Comparison of ENCODE assay signal across 11 mouse cellular contexts in genomic region chr4:141279327-141279726, GRCm38 (mm10). TPM values are rescaled to one million over a fixed set of nuclear protein-coding genes. Genes with fewer than 3 reads are reported as not detected.
DNase-seq lines count a peak whose midpoint lies in the region; ATAC-seq and TF ChIP-seq lines count a peak whose summit lies in the region.
"Had no signal": no experiment of that assay in that cellular context is flagged by ENCODE, and none has a peak within 500 bp of the region (broad histone marks: within the 10 kb centered on the region; RNA-seq: fewer than 3 reads in every experiment).

No protein-coding gene starts in this region.

- no peaks in the 10 kb centered on the region for H3K9me3 ChIP-seq in kidney, embryonic 16.5 days (ENCODE audit: low read length)
- H3K9me3 ChIP-seq in limb, embryonic 15.5 days, result no peaks in the 10 kb centered on the region
- H3K9me3 ChIP-seq: megakaryocyte, embryonic 14.5 days had no signal

- H3K27me3 ChIP-seq in kidney, embryonic 16.5 days (ENCODE audit: insufficient read depth, low read length), result no peaks in the 10 kb centered on the region
- no peaks in the 10 kb centered on the region for H3K27me3 ChIP-seq in Patski
- H3K27me3 ChIP-seq in limb, embryonic 15.5 days, result no peaks in the 10 kb centered on the region

- peak; percentile 7; the same call in 1 of the 2 replicates for ATAC-seq in kidney, embryonic 16.5 days (ENCODE audit: low FRiP score, low TSS enrichment)
- ATAC-seq in Patski, result peak; percentile 13
- no peak for ATAC-seq in limb, embryonic 15.5 days (ENCODE audit: insufficient number of reproducible peaks, low FRiP score, low TSS enrichment, low read depth)
- ATAC-seq: forebrain, postnatal 0 days; inflammation-experienced regulatory T-cells, adult 6 months had no signal

- no peak for TF ChIP-seq CTCF in Patski (IDR thresholded peaks at IDR 0.05)

- H3K4me3 ChIP-seq in kidney, embryonic 16.5 days (ENCODE audit: low read length), result no peak overlapping the region
- no peak overlapping the region for H3K4me3 ChIP-seq in limb, embryonic 15.5 days
- H3K4me3 ChIP-seq: megakaryocyte, embryonic 14.5 days had no signal

- H3K4me2 ChIP-seq in kidney, embryonic 16.5 days (replicated peaks; ENCODE audit: low read depth, low read length), result peak overlapping the region; percentile 17; the same call in 1 of the 2 replicates
- no peak overlapping the region for H3K4me2 ChIP-seq in limb, embryonic 15.5 days

- no peak for DNase-seq in kidney, postnatal 25 days
- no peak for DNase-seq in Patski (ENCODE audit: low read depth, low spot score)
- peak; percentile 70 for DNase-seq in lung, postnatal 25 days (ENCODE audit: low spot score)
- no peak for DNase-seq in ovary, postnatal 10 days (ENCODE audit: low spot score)
- DNase-seq in ovary, adult 18-20 months (ENCODE audit: low spot score), result no peak
- no peak for DNase-seq in layer of hippocampus, adult 9-11 months
- DNase-seq: forebrain, postnatal 0 days had no signal

- peak overlapping the region; percentile 93 for H3K27ac ChIP-seq in kidney, embryonic 16.5 days (ENCODE audit: low read length)
- peak overlapping the region; percentile 22 for H3K27ac ChIP-seq in limb, embryonic 15.5 days

- WGBS in kidney, embryonic 16.5 days, result 42% methylated on average over 15 of the region's 15 CpGs
- WGBS in limb, embryonic 15.5 days, result 72% methylated on average over 15 of the region's 15 CpGs

- POLR2A ChIA-PET in Patski (lab: Charles Lee), result interaction anchor here (0.7 to 1.4 kb wide), 3 partner anchors 24 to 33 kb away, joined by 5 to 10 read pairs (median 6); no protein-coding TSS in a partner anchor

- in situ Hi-C loops in Patski (cut with MboI; ENCODE audit: low pct_unique_long_range_greater_than_20kb), result loop anchor here (5.0 to 25.0 kb wide), 3 partner anchors 33 to 283 kb away; no protein-coding TSS in a partner anchor

- CTCF ChIA-PET in Patski (lab: Charles Lee), result interaction anchor here (1.0 to 1.4 kb wide), 3 partner anchors 12 to 127 kb away, joined by 3 to 5 read pairs (median 3); no protein-coding TSS in a partner anchor

- H3K9ac ChIP-seq in kidney, embryonic 16.5 days (replicated peaks; ENCODE audit: low read length), result peak overlapping the region; percentile 20; the same call in 1 of the 2 replicates
- H3K9ac ChIP-seq in limb, embryonic 15.5 days, result no peak overlapping the region
- H3K9ac ChIP-seq: forebrain, postnatal 0 days had no signal

- peaks cover 70% of the 10 kb centered on the region for H3K4me1 ChIP-seq in kidney, embryonic 16.5 days (ENCODE audit: insufficient read depth, low read length)
- H3K4me1 ChIP-seq in limb, embryonic 15.5 days, result peaks cover 57% of the 10 kb centered on the region

- no peaks in the 10 kb centered on the region for H3K36me3 ChIP-seq in kidney, embryonic 16.5 days (ENCODE audit: insufficient read depth, low read length)
- no peaks in the 10 kb centered on the region for H3K36me3 ChIP-seq in limb, embryonic 15.5 days

RNA-seq across cellular contexts. Expression of gene Epha2, which starts 21.7 kb away (rescaled TPM):
- polyA plus RNA-seq in kidney, embryonic 16.5 days (2015; fragmentation: Nextera tagmentation; extraction: Ambion mirVana), result 8.3 and 8.6 TPM in 2 replicates
- polyA plus RNA-seq in Patski (2021), result 59.1 TPM
- polyA plus RNA-seq in limb, embryonic 15.5 days (2015; fragmentation: Nextera tagmentation; extraction: Ambion mirVana), result 6.2 and 6.5 TPM in 2 replicates
- polyA plus RNA-seq: inflammation-experienced regulatory T-cells, adult 6 months had no signal

RNA-seq across cellular contexts. Expression of gene Arhgef19, which starts 40.0 kb away (rescaled TPM):
- 9.6 and 11.2 TPM in 2 replicates for polyA plus RNA-seq in kidney, embryonic 16.5 days (2015; fragmentation: Nextera tagmentation; extraction: Ambion mirVana)
- polyA plus RNA-seq in Patski (2021), result 4.8 TPM
- 16.3 and 19.7 TPM in 2 replicates for polyA plus RNA-seq in limb, embryonic 15.5 days (2015; fragmentation: Nextera tagmentation; extraction: Ambion mirVana)
- polyA plus RNA-seq: inflammation-experienced regulatory T-cells, adult 6 months had no signal
